Mouse (Mus musculus) hindbrain, embryonic 14.5 days (tissue): ENCODE measurements around the gene Cacng2. TPM values are rescaled to one million over a fixed set of nuclear protein-coding genes. Genes with fewer than 3 reads are reported as not detected.

Source experiments
- ATAC-seq: fragments of 200-750 bp; cut with Nextera tagmentation; 2 replicates; pipeline ENCODE4 v1.8.0; 2017; ENCODE audit warnings: moderate number of reproducible peaks, mild to moderate bottlenecking, moderate TSS enrichment, moderate library complexity; ENCODE audit not compliant: low FRiP score
- DNase-seq: peaks from one replicate; pipeline ENCODE4 v3.0.0-alpha.2; 2015; ENCODE audit warnings: low spot score
- H3K27ac ChIP-seq: fragments of 300-500 bp; sonication (generic); 2 replicates; pipeline ENCODE4 v1.5.1; 2014; ENCODE audit warnings: mild to moderate bottlenecking, moderate library complexity
- H3K27me3 ChIP-seq: fragments of 300-500 bp; sonication (generic); 2 replicates; pipeline ENCODE4 v1.6.1; 2014; ENCODE audit warnings: mild to moderate bottlenecking, low read length, mixed read lengths; ENCODE audit not compliant: control insufficient read depth, insufficient read depth
- H3K36me3 ChIP-seq: fragments of 300-500 bp; sonication (generic); replicated peaks from 2 replicates; pipeline ENCODE4 v1.6.1; 2014; ENCODE audit not compliant: control insufficient read depth, insufficient read depth
- H3K4me1 ChIP-seq: fragments of 300-500 bp; sonication (generic); replicated peaks from 2 replicates; pipeline ENCODE4 v1.6.1; 2014; ENCODE audit warnings: antibody characterized with exemption, low read length, mixed read lengths; ENCODE audit not compliant: control insufficient read depth, insufficient read depth
- H3K4me2 ChIP-seq: fragments of 300-500 bp; sonication (generic); replicated peaks from 2 replicates; pipeline ENCODE4 v1.6.1; 2014; ENCODE audit warnings: mild to moderate bottlenecking, moderate library complexity
- H3K4me3 ChIP-seq: fragments of 300-500 bp; sonication (generic); replicated peaks from 2 replicates; pipeline ENCODE4 v1.5.1; 2014; ENCODE audit warnings: mild to moderate bottlenecking, low read length
- H3K9ac ChIP-seq: fragments of 300-500 bp; sonication (generic); 2 replicates; pipeline ENCODE4 v1.6.1; 2014
- H3K9me3 ChIP-seq: fragments of 300-500 bp; sonication (generic); 2 replicates; pipeline ENCODE4 v1.6.1; 2016; ENCODE audit warnings: low read length; ENCODE audit not compliant: control insufficient read depth
- WGBS: fragments of 180-500 bp; shearing (Covaris S2); extraction: QIAGEN DNeasy Blood & Tissue Kit; methylation state at CpG from one replicate; pipeline ENCODE4 v1.1.7; 2014; 5-methylcytosine and 5-hydroxymethylcytosine counted together
- polyA plus RNA-seq: library from polyadenylated mRNA; unstranded; fragments of >200 nt; fragmentation: Nextera tagmentation; extraction: Ambion mirVana; gene quantifications from 2 replicates; pipeline ENCODE4 v1.2.1, GENCODE M21; 2014

The Cacng2 gene
- polyA plus RNA-seq, 1 experiment from 2014 or later, result 14.7 TPM

GRCm38 (mm10) chr15:77974165-77974841 lies 145.5 kb downstream of the Cacng2 start:
- 81% methylated on average over 6 of the region's 6 CpGs for WGBS
- peaks cover 9% of the 10 kb centered on the region for H3K4me1 ChIP-seq
- DNase-seq (no peak), ATAC-seq (no peak)
- no peak overlapping the region for H3K4me3 ChIP-seq
- no peaks in the 10 kb centered on the region for H3K9me3 ChIP-seq
- no peak overlapping the region for H3K27ac ChIP-seq
- H3K9ac ChIP-seq, result no peak overlapping the region
- no peaks in the 10 kb centered on the region for H3K36me3 ChIP-seq
- no peak overlapping the region for H3K4me2 ChIP-seq
- no peaks in the 10 kb centered on the region for H3K27me3 ChIP-seq

GRCm38 (mm10) chr15:77970470-77971292 lies 149.1 kb downstream of the Cacng2 start, which contains the start of gene Eif3d:
Gene Eif3d, minus strand, starts transcription at chr15:77970813.
- Histone ChIP-seq H3K27me3 (no peaks in the 10 kb centered on the region), H3K4me1 (peaks cover 12% of the 10 kb centered on the region), H3K9me3 (no peaks in the 10 kb centered on the region), H3K9ac (peak within 1 kb of the TSS; percentile 92), H3K27ac (peak within 1 kb of the TSS; percentile 99), H3K4me2 (peak within 1 kb of the TSS; percentile 95), H3K4me3 (peak within 1 kb of the TSS; percentile 77), H3K36me3 (peaks cover 29% of the 10 kb centered on the region)
- WGBS, result under 1% methylated on average over 67 of the region's 72 CpGs
- ATAC-seq (peak; percentile 89), DNase-seq (peak; percentile 95)

GRCm38 (mm10) chr15:77969940-77970469 lies 149.8 kb downstream of the Cacng2 start:
- H3K36me3 ChIP-seq, result peaks cover 36% of the 10 kb centered on the region
- ATAC-seq, result no peak; the same call in 1 of the 2 replicates

GRCm38 (mm10) chr15:77965117-77965528 lies 154.7 kb downstream of the Cacng2 start:
- Histone ChIP-seq H3K4me2 (no peak overlapping the region), H3K9me3 (no peaks in the 10 kb centered on the region), H3K9ac (no peak overlapping the region), H3K27me3 (no peaks in the 10 kb centered on the region), H3K27ac (no peak overlapping the region), H3K4me1 (peaks cover 9% of the 10 kb centered on the region), H3K36me3 (peaks cover 85% of the 10 kb centered on the region), H3K4me3 (no peak overlapping the region)
- ATAC-seq, result no peak
- no peak for DNase-seq
- 84% methylated on average over 9 of the region's 9 CpGs for WGBS

More at GRCm38 (mm10) chr15:77969940-77970469, 149.8 kb downstream of the Cacng2 start:
- H3K27ac ChIP-seq, result peak overlapping the region; percentile 99
- 4% methylated on average over 15 of the region's 15 CpGs for WGBS
- H3K4me1 ChIP-seq, result peaks cover 12% of the 10 kb centered on the region
- H3K4me3 ChIP-seq, result peak overlapping the region; percentile 77
- DNase-seq, result no peak
- H3K9ac ChIP-seq, result peak overlapping the region; percentile 92
- H3K4me2 ChIP-seq, result peak overlapping the region; percentile 95
- no peaks in the 10 kb centered on the region for H3K27me3 ChIP-seq
- H3K9me3 ChIP-seq, result no peaks in the 10 kb centered on the region

- DNase-seq, result no peak
- H3K4me3 ChIP-seq, result no peak overlapping the region
- H3K9ac ChIP-seq, result no peak overlapping the region
- H3K27ac ChIP-seq, result no peak overlapping the region
- H3K4me2 ChIP-seq, result no peak overlapping the region
- H3K4me1 ChIP-seq, result no peaks in the 10 kb centered on the region
- WGBS, result 97% methylated on average over 5 of the region's 5 CpGs
- ATAC-seq, result no peak
- peaks cover 95% of the 10 kb centered on the region for H3K36me3 ChIP-seq
- no peaks in the 10 kb centered on the region for H3K27me3 ChIP-seq
- no peaks in the 10 kb centered on the region for H3K9me3 ChIP-seq
Measured at GRCm38 (mm10) chr15:77962447-77962846, 157.4 kb downstream of the Cacng2 start.

- no peak overlapping the region for H3K27ac ChIP-seq
- peaks cover 10% of the 10 kb centered on the region for H3K4me1 ChIP-seq
- peaks cover 78% of the 10 kb centered on the region for H3K36me3 ChIP-seq
- 93% methylated on average over 6 of the region's 6 CpGs for WGBS
- H3K9ac ChIP-seq, result no peak overlapping the region
- no peaks in the 10 kb centered on the region for H3K9me3 ChIP-seq
- no peak for ATAC-seq
- no peak for DNase-seq
- H3K4me2 ChIP-seq, result no peak overlapping the region
- H3K27me3 ChIP-seq, result no peaks in the 10 kb centered on the region
- no peak overlapping the region for H3K4me3 ChIP-seq
Measured at GRCm38 (mm10) chr15:77960693-77961092, 159.1 kb downstream of the Cacng2 start.

- Histone ChIP-seq H3K4me2 (no peak overlapping the region), H3K4me1 (peaks cover 24% of the 10 kb centered on the region), H3K9ac (no peak overlapping the region), H3K9me3 (no peaks in the 10 kb centered on the region), H3K27ac (no peak overlapping the region), H3K4me3 (no peak overlapping the region), H3K27me3 (no peaks in the 10 kb centered on the region), H3K36me3 (peaks cover 56% of the 10 kb centered on the region)
- WGBS, result 68% methylated on average over 3 of the region's 3 CpGs
- ATAC-seq (no peak), DNase-seq (no peak)
Measured at GRCm38 (mm10) chr15:77958071-77958470, 161.8 kb downstream of the Cacng2 start.

- H3K27ac ChIP-seq, result no peak overlapping the region
- 50% methylated on average over 5 of the region's 5 CpGs for WGBS
- no peak overlapping the region for H3K9ac ChIP-seq
- DNase-seq (no peak), ATAC-seq (no peak)
- H3K4me2 ChIP-seq, result no peak overlapping the region
- peaks cover 56% of the 10 kb centered on the region for H3K36me3 ChIP-seq
- H3K27me3 ChIP-seq, result no peaks in the 10 kb centered on the region
- no peak overlapping the region for H3K4me3 ChIP-seq
- no peaks in the 10 kb centered on the region for H3K9me3 ChIP-seq
- H3K4me1 ChIP-seq, result peaks cover 24% of the 10 kb centered on the region
Measured at GRCm38 (mm10) chr15:77957625-77958024, 162.2 kb downstream of the Cacng2 start.

GRCm38 (mm10) chr15:77956404-77956901 lies 163.4 kb downstream of the Cacng2 start, which contains the start of gene Foxred2:
Gene Foxred2, minus strand, starts transcription at chr15:77956722.
- Histone ChIP-seq H3K4me3 (peak within 1 kb of the TSS; percentile 50), H3K9me3 (no peaks in the 10 kb centered on the region), H3K27ac (peak within 1 kb of the TSS; percentile 20), H3K36me3 (peaks cover 55% of the 10 kb centered on the region), H3K27me3 (no peaks in the 10 kb centered on the region), H3K4me1 (peaks cover 24% of the 10 kb centered on the region), H3K9ac (peak within 1 kb of the TSS; percentile 73), H3K4me2 (peak within 1 kb of the TSS; percentile 94)
- WGBS, result under 1% methylated on average over 39 of the region's 39 CpGs
- ATAC-seq, result peak; percentile 93
- peak; percentile 85 for DNase-seq
